Mouse (Mus musculus): ENCODE measurements around the gene Arrb1. TPM values are rescaled to one million over a fixed set of nuclear protein-coding genes. Genes with fewer than 3 reads are reported as not detected.

Arrb1 gene
- polyA plus RNA-seq, 1 experiment from 2014 or later: 14.3 TPM

GRCm38 (mm10) chr7:99654244-99654643, 119.0 kb downstream of the Arrb1 start:
- Histone ChIP-seq H3K36me3 (no peaks in the 10 kb centered on the region), H3K4me1 (peaks cover 9% of the 10 kb centered on the region; the same call in 1 of the 2 replicates), H3K27me3 (no peaks in the 10 kb centered on the region), H3K4me3 (no peak overlapping the region), H3K9ac (replicated peaks) (no peak overlapping the region), H3K27ac (replicated peaks) (no peak overlapping the region), H3K9me3 (no peaks in the 10 kb centered on the region), H3K4me2 (replicated peaks) (no peak overlapping the region)
- no peak for ATAC-seq (replicated peaks)
- WGBS: 83% methylated on average over 11 of the region's 11 CpGs

MicroRNAs within 50 kb of the gene (microRNA counts, 519-probe panel; counts per million panel counts)
- 2,626 counts per million, percentile 59 among the panel's probes with 10 or more counts for microRNA mmu-miR-326

Small RNAs within 50 kb of the gene (microRNA-seq; reads per million reads assigned to microRNA genes)
- gene Mir326: 50.7 reads per million, percentile 44 among the genes with 10 or more reads in this experiment

Other genes with a start within 250 kb of the Arrb1 start
- gene Serpinh1, start 182.2 kb upstream of the Arrb1 start, polyA plus RNA-seq (2015; fragmentation: Nextera tagmentation; extraction: Ambion mirVana): 210 and 215 TPM in 2 replicates
- 40.0 and 41.8 TPM in 2 replicates for gene Gdpd5, start 154.1 kb upstream of the Arrb1 start, polyA plus RNA-seq (2015; fragmentation: Nextera tagmentation; extraction: Ambion mirVana)
- 3.8 and 7.1 TPM in 2 replicates for gene Klhl35, start 69.5 kb upstream of the Arrb1 start, polyA plus RNA-seq (2015; fragmentation: Nextera tagmentation; extraction: Ambion mirVana)
- gene Rps3, start 51.7 kb upstream of the Arrb1 start, polyA plus RNA-seq (2015; fragmentation: Nextera tagmentation; extraction: Ambion mirVana): 553 and 561 TPM in 2 replicates
- gene Tpbgl, start 91.6 kb downstream of the Arrb1 start, polyA plus RNA-seq (2015; fragmentation: Nextera tagmentation; extraction: Ambion mirVana): 0.49 and 0.50 TPM in 2 replicates
- 4.5 and 4.9 TPM in 2 replicates for gene Slco2b1, start 175.9 kb downstream of the Arrb1 start, polyA plus RNA-seq (2015; fragmentation: Nextera tagmentation; extraction: Ambion mirVana)
- not detected in 2 replicates for gene Olfr520, start 194.8 kb downstream of the Arrb1 start, polyA plus RNA-seq (2015; fragmentation: Nextera tagmentation; extraction: Ambion mirVana)
- gene Olfr521, start 228.0 kb downstream of the Arrb1 start, polyA plus RNA-seq (2015; fragmentation: Nextera tagmentation; extraction: Ambion mirVana): not detected in 2 replicates